Mouse (Mus musculus) skeletal muscle tissue, adult 2 months (tissue): Measurements from ENCODE around the gene Zfc3h1.
A peak's percentile ranks its signal among the peaks of the same experiment; 100 is the strongest.

Source experiments
- DNase-seq: peaks from one replicate; pipeline ENCODE4 v3.0.0-alpha.2; 2012; ENCODE audit warnings: low read depth, low spot score

The Zfc3h1 gene

DNA sequence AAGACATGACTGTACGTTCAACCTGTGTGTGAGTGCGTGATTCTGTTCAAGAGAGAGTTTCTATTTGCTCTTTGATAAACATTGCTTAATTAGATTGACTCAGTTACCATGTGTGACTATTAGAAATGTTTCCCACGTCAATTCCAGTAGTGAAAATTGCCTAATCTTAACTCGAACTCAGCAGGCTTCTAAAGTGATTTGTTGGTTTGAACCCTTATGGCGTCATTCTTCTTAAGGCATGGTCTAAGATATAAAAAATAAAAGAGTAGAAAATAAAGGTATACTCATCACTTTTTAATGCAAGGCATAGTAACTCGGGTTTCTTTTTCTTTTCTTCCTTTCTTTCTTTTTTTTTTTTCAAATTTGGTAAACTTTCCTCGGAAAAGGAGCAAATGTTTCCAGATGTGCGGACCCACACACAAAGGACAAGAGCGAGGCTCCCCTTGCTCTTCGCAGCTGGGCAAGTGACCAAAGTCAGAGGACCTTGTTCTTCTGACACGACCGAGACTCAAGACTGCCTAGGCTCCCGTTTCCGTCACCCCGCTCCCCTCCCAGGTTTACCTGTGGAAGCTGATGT, 1.0 kb upstream of the Zfc3h1 start:
- peak; percentile 27 for DNase-seq

DNA sequence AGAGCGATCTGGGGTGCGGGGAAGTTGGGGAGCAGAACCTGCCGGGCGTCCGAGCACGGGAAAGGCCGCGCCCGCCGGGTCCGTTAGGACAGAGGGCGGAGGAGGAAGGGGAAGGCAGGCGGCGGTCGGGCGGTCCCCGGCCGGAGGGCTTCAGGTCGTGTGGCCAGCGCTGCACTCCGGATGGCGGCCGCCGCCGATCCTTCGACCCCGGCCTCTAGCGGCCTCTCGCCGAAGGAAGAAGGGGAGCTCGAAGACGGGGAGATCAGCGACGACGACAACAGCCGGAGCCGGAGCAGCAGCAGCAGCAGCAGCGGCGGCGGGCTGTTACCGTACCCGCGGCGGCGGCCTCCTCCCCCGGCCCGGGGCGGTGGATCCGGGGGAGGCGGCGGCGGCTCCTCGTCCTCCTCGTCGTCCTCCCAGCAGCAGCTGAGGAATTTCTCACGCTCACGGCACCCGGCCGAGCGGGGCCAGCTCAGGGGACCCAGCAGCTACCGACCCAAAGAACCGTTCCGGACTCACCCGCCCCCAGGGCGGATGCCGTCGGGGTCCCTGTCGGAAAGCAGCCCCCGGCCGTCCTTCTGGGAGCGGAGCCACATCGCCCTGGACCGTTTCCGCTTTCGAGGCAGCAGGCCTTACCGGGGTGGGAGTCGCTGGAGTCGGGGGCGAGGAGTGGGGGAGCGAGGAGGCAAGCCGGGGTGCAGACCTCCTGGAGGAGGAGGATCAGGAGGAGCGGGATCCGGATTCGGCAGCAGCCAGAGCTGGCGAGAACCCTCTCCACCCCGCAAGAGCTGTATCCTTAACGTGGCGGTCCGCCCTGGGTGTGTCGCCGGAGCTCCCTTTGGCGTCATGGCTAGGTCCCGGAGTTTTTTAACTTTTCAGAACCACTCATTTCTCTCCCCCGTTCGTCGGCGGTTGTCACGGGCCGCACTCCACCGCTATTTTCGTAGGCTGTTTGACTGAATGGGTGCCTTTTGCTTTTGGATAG, 551 bp downstream of the Zfc3h1 start:
- DNase-seq = peak; percentile 30

GRCm38 (mm10) chr10:115387891-115388290, 3.1 kb downstream of the Zfc3h1 start:
- DNase-seq = no peak

- DNase-seq = no peak
Observed at GRCm38 (mm10) chr10:115391076-115391475, 6.3 kb downstream of the Zfc3h1 start.

DNA sequence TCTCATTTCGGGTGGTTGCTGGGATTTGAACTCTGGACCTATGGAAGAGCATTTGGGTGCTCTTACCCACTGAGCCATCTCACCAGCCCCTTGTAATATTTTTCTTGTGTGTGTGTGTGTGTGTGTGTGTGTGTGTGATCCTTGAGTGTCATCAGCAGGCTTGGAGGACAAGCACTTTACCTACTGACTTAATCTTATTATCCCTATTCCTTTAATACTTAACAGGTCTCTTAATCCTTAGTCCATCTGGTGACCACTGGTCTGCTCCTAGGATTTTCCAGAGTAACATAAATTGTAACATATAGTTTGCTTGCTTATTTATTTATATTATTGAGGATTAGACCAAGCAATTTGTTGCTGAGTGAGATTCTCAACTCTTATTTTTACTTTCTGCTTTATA, 7.1 kb downstream of the Zfc3h1 start:
- no peak for DNase-seq

- DNase-seq = peak; percentile 17
Observed at GRCm38 (mm10) chr10:115406393-115406792, 21.6 kb downstream of the Zfc3h1 start.

GRCm38 (mm10) chr10:115413496-115413895, 28.7 kb downstream of the Zfc3h1 start:
- no peak for DNase-seq

- DNase-seq = no peak
Observed at GRCm38 (mm10) chr10:115414056-115414455, 29.3 kb downstream of the Zfc3h1 start.

DNA sequence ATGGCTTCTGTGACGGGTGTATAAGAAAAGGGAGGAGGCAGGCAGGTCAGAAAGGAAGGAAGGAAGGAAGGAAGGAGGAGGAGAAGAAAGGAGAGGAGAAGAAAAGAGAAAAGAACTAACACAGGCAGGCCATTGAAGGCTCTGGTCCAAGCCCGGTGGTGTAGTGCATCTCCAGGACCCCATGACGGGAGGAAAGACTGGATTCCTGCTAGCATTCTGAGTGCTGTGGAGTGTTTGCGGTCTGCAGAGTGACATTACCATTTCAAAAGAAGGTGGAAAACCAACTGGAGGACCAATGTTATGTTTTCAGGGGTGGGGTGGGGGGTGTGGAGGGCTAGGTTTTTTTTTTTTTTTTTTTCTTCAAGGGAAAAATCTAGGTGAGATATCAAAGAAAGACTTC, 37.2 kb downstream of the Zfc3h1 start:
- DNase-seq = no peak

GRCm38 (mm10) chr10:115425351-115425750, 40.6 kb downstream of the Zfc3h1 start:
- DNase-seq = no peak

DNA sequence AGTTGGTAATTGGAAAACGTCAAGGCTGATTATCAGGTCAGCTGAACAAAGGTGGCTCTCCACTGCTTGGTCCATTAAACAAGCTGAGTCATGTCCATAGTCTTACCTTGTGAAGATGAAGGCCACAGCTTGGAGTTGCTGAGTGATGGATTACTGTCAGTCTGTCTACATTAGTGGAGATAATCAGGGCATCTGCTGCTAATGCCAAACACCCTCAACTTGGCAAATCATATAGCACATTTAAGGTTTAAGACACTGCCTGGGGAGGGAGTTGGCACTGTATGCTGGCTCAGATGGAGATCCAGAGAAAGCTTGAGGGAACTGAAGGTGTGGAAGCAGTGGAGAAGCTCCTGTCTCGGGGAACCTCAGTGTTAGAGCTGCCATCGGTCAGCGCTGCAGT, 52.5 kb downstream of the Zfc3h1 start:
- DNase-seq = no peak

GRCm38 (mm10) chr10:115448614-115449013, 63.9 kb downstream of the Zfc3h1 start:
- no peak for DNase-seq

GRCm38 (mm10) chr10:115457368-115458021, 72.7 kb downstream of the Zfc3h1 start:
- DNase-seq = no peak

DNA sequence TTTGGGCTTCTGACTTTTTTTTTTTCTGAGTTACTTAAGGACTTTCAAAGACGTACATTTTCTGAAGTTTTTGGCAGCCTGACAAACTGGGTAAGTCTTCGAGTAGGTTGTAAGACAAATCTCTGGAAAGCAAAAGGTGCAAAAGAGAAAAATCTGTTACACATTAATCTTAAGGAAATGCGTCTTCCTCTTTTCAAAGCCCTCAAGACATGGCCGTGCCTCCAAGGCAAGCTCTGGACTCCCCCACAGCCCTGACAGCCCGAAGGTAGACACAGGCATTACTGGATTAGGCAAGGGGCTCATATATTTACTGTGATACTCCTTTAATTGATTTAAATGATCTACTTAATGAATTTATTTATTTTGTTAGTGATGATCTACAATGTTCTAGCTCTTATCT, 77.9 kb downstream of the Zfc3h1 start:
- DNase-seq = no peak

DNA sequence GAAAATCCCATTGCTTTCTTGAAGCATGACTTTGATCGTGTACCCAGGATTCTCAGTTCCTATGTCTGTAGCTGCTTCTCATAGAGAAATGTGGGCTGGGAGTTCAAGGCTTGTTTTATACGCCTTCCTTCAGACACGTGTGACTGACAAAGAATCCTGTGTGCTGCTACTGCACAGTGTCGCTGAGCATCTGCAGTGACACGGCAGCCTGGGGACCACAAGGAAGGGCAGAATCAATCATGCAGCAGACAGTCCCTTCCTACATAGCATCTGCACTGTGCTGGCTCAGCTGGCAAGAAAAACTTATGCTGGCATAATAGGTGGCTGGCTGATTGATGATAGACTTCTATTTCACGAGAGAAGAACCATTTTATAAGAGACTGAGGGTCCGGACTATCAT, 80.3 kb downstream of the Zfc3h1 start:
- DNase-seq = no peak

DNA sequence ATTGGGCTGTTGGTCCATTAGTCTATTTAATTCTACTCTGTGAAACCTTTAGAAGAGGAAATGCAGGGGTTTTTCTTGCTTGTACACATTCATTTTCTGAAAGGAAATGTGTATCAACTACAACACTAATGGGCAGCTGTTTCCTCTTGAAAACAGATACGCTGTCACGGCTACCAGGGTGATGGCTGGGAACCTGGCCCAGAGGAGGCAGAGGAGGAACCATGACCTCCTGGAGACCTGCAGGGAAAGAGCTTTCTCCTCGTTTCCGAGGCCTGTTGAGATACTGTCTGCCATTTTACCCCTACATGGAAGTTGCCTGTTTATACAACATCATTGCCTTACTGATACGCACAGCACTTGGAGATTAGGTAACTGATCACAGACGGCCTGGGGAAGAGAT, 81.0 kb downstream of the Zfc3h1 start:
- no peak for DNase-seq

DNA sequence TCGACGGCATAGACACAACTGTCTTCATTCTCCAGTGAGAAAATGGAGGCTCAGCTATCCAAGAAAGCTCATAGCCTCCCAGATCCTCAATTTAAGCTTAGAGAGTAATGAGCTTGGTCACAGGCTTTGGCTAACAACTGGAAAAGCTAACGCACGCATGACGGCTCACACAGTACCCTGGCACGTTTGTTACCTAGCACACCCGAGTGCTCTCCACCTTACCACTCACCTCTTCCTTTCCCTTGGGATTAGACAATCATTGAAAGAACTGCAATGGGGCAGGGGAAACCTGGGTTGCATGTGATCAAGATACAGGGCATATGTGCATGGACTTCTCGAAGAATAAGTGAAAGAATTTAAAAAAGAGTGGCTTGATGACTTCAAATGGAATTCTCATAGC, 83.2 kb downstream of the Zfc3h1 start:
- DNase-seq = no peak

DNA sequence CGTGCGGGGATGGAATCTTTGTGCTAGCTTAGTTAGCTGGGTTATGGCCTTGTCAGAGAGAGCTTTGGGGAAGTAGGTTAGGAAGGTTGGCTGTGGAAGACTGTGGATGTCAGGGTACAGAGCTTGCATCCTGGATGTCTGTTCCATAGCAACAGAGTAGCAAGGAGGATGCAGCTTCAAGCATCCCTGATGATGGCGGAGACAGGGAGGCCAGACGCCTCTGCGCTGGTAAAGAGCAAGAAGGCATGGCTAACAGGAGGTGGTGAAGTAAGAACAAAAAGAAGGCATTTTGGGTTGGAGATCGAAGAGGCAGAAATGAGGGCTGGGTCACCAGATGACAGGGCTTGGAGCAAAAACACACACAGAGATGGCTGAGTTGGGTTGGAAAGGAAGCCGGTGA, 83.9 kb downstream of the Zfc3h1 start:
- no peak for DNase-seq

GRCm38 (mm10) chr10:115469040-115469439, 84.3 kb downstream of the Zfc3h1 start:
- DNase-seq = no peak

- DNase-seq = no peak
Observed at GRCm38 (mm10) chr10:115470621-115471334, 86.0 kb downstream of the Zfc3h1 start.

- no peak for DNase-seq
Observed at GRCm38 (mm10) chr10:115473213-115473961, 88.6 kb downstream of the Zfc3h1 start.
